Mouse (Mus musculus) cerebral cortex, adult 2 months (tissue): ENCODE measurements around the gene Armh2.

Experiments used
- WGBS: fragments of 180-500 bp; shearing (Covaris S2); methylation state at CpG from one replicate; pipeline ENCODE4 v1.1.7; 2018; 5-methylcytosine and 5-hydroxymethylcytosine counted together

Armh2 gene

DNA sequence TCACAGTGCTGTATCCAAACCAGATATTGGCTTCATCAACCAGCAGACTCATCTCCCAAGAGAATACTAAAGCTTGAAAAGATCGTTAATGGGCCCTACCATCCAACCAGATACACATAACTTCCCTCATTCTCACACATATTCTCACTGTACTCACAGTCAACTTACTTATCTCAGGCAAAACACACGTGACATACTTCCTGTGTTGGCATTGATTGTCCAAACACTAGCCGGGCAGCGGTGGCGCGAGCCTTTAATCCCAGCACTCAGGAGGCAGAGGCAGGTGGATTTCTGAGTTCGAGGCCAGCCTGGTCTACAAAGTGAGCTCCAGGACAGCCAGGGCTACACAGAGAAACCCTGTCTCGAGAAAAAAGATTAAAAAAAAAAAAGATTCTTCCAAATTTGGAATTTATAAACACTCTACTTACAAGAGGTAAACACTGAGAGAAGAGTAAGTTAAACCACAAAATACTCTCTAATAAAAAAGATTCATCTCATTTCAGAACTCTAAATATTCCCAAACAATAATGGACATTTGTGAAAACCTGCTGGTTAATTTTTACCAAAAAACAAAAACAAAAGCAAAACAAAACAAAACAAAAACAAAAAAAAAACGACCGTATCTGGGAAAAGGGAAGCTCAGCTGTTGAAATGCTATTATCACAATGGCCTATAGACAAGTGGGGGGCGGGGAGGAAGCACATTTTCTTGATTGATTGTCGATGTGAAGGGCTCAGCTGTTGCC lies 17.0 kb downstream of the Armh2 start:
- 90% methylated on average over 12 of the region's 12 CpGs for WGBS

DNA sequence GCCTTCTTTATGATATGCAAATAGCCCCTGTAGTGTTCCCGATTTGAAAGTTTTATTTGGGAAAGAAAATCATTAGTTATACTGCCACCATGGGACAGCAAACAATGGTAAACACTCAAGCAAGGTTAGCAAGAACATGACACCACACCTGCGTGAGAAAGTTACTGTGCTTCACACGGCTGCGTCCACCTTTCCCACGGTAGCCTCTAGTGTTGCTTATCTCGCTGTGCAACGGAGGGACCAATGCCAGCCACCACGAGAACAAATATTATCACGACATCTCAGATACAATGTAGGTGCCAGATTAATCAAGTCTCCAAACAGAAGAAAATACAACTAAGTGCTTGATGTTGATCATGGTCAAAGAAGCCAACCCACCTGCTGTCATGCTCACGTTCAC lies 18.4 kb downstream of the Armh2 start:
- 93% methylated on average over 10 of the region's 10 CpGs for WGBS

DNA sequence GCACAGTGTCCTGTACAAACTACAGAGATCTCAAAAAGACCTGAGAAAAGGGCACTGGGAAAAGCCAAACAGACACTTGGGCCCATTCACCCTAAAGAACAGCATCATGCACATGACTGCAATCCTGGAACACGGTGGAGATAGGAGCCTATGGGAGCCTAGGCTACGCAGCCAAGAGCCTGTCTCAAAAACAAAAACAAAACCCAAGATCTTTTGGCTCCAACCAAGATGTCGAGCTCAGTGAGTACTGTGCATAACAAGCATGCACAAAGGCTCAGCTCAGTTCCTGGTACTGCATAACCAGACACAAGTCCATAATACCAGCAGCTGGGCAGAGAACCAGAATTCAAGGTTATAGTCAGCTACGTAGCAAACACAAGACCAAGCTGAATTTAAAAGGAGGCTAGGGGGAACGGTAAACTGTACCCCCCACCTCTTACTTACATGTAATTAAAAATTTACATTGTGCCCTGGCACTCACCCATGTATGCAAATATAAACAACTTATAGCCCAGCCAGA lies 19.4 kb downstream of the Armh2 start:
- WGBS: 41% methylated on average over 5 of the region's 5 CpGs

GRCm38 (mm10) chr13:24761083-24761402 lies 20.0 kb downstream of the Armh2 start:
- 6% methylated on average over 10 of the region's 10 CpGs for WGBS

DNA sequence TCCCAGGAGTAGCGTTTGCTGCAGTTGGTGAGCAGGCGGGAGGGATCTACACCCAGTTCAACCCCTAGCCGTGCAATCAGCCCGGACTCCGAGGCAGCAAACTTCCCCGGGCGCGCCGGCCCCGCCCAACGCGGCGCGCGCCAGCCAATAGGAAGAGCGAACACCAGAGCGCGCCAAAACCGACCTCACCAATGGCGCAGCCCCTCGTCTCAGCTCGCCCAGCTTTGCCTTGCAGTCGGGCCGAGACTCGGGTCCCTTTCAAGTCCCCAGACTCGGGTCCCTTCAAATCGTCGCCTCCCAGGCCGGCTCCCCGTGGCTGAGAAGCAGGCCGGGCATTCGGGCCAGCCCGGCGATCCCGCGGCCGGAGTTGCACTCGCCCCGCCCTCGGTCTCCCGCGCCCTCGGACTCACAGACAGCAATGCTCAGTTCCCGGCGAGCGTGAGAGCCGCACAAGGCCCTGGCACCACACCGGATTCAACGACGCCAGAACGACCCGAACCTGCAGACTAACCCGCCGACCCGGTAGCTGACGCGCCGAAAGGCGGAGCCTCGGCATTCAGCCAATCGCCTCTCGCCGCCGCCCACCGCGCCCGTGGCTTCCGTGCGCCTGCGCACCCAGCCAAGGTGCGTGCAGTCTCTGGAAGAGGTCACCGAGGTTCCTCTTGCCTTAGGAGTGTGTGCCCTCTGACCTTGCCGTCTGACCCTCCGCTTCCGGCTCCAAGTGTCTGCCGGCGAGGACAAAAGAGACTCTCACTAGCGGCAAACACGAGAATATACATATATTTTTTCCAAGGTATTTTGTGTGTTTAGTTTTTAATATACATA lies 20.6 kb downstream of the Armh2 start, which contains the start of gene Gmnn:
Gene Gmnn, minus strand, starts transcription at position 521 of the 825 bp plus-strand sequence.
- WGBS: under 1% methylated on average over 79 of the region's 79 CpGs

DNA sequence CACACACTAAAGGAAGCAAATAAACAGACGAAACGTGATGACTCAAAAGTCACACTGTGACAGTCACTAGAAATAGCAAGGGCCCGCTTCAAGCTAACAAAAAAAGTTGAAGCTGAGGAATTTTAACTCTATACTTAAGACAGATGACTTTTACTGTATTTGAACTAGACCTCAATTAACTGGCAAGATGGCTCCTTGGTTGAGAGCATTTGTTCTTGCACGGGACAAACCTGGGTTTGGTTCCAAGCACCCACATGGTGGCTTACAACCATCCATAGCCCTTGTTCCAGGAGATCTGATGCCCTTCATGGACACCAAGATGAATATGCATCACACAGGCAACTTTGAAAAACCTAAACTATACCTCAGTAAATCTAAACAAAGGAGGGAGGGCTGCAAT lies 21.2 kb downstream of the Armh2 start:
- WGBS: 26% methylated on average over 4 of the region's 4 CpGs

DNA sequence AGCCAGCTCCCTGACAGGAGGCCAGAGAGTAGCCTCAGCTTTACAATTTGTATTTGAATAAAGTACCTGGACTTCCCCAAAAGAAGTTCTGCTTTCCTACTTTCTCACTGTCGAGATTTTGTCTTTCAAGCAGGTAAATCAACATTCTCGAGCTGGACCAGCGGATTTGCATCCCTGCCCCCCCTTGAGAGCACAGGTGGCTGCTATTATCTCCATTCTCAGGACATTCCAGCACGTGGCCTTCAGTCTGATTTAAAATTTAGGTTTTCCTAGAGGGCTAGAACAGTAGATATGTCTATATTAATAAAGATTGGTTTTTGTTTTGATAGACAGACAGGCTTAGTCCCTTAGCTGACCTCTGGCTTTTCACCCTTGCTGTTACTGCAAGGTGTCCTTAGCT lies 26.8 kb downstream of the Armh2 start:
- WGBS: 71% methylated on average over 4 of the region's 4 CpGs

DNA sequence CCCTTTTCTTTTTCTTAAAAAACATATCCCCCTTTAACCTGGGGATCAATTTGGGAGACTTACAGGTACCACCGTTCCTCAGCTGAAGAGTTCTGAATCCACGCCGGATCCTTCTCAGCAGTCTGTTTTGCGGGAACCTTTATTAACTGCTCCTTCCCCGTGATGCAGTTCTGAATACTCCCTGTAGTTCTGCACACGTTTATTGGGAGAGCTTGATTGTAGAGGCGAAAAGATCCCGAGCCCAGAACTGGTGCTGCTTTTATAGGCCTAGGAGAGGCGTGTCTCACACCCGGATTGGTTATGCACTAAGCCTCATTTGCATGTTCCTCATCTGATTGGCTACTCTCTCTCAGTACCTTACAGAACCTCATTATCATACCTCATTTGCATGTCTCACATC lies 30.4 kb downstream of the Armh2 start:
- 93% methylated on average over 10 of the region's 10 CpGs for WGBS

- 34% methylated on average over 7 of the region's 7 CpGs for WGBS
Measured at GRCm38 (mm10) chr13:24776146-24776844, 35.3 kb downstream of the Armh2 start.

DNA sequence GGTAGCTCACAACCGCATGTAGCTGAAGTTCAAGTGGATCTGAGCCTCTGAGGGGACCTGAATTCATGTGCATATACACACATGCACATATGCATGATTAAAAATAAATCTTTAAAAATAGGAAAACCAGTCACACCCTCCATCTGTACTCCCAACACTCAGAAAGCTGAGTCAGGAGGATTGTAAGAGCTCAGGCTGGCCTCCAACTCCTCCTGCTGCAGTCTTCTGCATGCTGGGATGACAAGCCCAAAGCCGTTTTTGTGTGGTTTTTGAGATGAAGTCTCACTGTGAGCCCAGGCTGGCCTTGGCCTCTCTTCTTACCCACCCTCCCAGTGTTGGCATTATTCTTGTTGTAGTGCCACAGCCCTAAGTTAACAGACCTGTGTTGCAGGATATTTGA lies 37.0 kb downstream of the Armh2 start:
- 59% methylated on average over 2 of the region's 2 CpGs for WGBS

DNA sequence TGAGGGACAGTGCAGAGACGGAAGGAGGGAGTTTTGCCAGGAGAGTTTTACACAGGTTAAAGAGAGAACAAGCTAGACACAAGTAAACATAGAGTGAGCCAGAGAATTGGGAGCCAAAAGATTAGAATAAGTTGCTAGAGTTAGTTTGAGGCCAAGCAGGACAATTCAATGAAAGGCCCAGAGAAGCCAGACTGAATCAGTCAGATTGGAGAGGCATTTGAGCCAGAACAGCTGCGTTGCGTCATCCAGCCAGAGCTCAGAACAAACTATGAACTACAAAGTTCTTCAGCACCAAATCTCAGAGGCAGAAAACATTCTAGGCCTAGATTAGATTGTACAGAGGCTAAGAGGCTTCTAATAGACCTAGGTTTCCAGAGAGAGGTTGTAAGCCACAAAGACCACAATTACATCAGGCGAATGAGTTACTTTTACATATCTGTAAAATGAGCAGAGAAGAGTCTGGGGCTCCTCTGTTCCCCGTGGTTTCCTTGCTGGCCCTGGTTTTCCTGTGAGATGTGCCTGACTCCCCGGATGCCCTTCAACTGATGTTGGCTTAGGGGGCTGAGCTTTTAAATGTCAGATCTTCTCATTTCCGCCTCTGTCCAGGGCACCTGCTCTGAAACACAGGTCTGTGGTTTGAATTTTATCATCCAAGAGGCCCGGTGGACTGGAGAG lies 37.8 kb downstream of the Armh2 start:
- WGBS: 93% methylated on average over 8 of the region's 8 CpGs

GRCm38 (mm10) chr13:24781916-24782315 lies 40.9 kb downstream of the Armh2 start:
- WGBS: 59% methylated on average over 5 of the region's 5 CpGs

DNA sequence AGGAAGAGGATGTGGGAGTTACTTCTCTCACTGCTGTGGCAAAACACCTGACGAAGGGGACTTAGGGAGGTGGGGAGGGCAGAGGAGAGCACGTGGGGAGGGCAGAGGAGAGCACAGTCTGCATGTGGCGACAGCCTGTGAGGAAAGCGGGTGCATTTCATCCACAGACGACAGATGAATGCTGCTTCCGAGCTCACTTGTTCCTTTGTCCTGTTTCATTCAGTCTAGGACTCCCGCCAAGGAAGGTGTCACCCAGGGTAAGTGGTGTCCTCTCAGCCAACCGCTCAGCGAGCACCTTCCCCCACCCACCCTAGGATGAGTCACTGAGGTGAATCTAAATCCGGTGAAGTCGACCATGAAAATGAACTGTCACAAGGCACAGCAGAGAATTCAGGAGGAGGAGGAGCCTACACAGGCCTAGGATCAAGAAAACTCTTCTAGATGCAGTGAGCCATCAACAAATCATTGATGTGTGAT lies 45.0 kb downstream of the Armh2 start:
- 31% methylated on average over 11 of the region's 11 CpGs for WGBS

- WGBS: 44% methylated on average over 5 of the region's 5 CpGs
Measured at GRCm38 (mm10) chr13:24787477-24787876, 46.4 kb downstream of the Armh2 start.

- 73% methylated on average over 2 of the region's 2 CpGs for WGBS
Measured at GRCm38 (mm10) chr13:24791349-24791748, 50.3 kb downstream of the Armh2 start.

DNA sequence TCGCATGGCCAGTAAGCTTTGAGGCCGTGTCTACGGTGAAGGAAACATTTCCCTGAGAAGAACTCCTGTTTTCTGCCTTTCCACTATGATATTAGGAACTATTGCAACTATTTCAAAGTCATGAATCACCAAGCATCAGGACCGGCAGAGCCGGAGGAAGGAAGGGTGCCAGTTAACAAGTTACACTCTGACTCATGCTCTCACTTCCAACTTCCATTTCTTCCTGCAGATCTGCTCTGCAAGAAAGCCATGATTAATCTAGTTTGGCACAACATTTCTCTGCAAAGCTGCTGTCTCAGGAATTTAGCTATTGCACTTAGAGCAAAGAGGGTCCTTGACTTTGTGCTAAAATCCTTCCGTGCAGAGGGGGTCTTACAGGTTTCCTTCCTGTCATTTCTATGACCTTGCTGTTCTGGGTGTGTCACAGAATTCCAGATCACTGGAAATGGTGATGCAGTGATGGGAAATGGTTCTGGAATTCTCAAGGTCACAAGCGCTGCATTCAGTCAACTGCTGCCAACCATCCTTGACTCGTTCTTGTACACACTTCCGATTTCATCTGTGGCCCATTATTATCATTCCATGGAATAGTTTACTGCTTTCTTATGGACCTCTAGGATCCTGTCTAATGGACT lies 51.5 kb downstream of the Armh2 start:
- 58% methylated on average over 9 of the region's 9 CpGs for WGBS
